Mouse (Mus musculus): Measurements from ENCODE around the gene Ms4a4d.

- no peak for TF ChIP-seq CTCF (IDR thresholded peaks at IDR 0.05; ENCODE audit: control insufficient read depth, insufficient read depth, low read length)
- TF ChIP-seq POLR2A (IDR thresholded peaks at IDR 0.05; ENCODE audit: borderline replicate concordance, control insufficient read depth, low read depth, low read length): no peak
Measured at GRCm38 (mm10) chr19:11516845-11517244, 19.8 kb upstream of the Ms4a4d start.
